ENCODE assay signal across 16 mouse cellular contexts in genomic region chr1:157046760-157047182, GRCm38 (mm10).
DNase-seq lines count a peak whose midpoint lies in the region; ATAC-seq and TF ChIP-seq lines count a peak whose summit lies in the region.
"Had no signal": no experiment of that assay in that cellular context is flagged by ENCODE, and none has a peak within 500 bp of the region (broad histone marks: within the 10 kb centered on the region; RNA-seq: fewer than 3 reads in every experiment).

No protein-coding gene starts in this region.

- peak; percentile 43; the same call in 1 of the 2 replicates for ATAC-seq in heart, embryonic 12.5 days (ENCODE audit: insufficient number of reproducible peaks, low FRiP score)
- ATAC-seq in megakaryocyte, adult 5-6 weeks (ENCODE audit: poor library complexity, severe bottlenecking) = no peak
- ATAC-seq in stomach, postnatal 0 days (ENCODE audit: low FRiP score, low TSS enrichment) = peak; percentile 82
- ATAC-seq: hindbrain, embryonic 16.5 days had no signal

- TF ChIP-seq CTCF in bone marrow, adult 2 months (IDR thresholded peaks at IDR 0.05; ENCODE audit: control insufficient read depth, insufficient read depth, low read length) = no peak
- no peak for TF ChIP-seq CTCF in stomach, postnatal 0 days (IDR thresholded peaks at IDR 0.05; ENCODE audit: low read depth)

- H3K4me2 ChIP-seq in heart, embryonic 12.5 days = no peak overlapping the region
- H3K4me2 ChIP-seq in stomach, postnatal 0 days (replicated peaks; ENCODE audit: low read depth) = no peak overlapping the region
- H3K4me2 ChIP-seq: heart, embryonic 11.5 days; midbrain, embryonic 12.5 days had no signal

- peaks cover 14% of the 10 kb centered on the region for H3K4me1 ChIP-seq in heart, embryonic 12.5 days (replicated peaks)
- H3K4me1 ChIP-seq in megakaryocyte, embryonic 14.5 days = peaks cover 64% of the 10 kb centered on the region
- H3K4me1 ChIP-seq in bone marrow, adult 2 months (ENCODE audit: control insufficient read depth, insufficient read depth, low read length) = peaks cover 8% of the 10 kb centered on the region
- 0 out of 2 replicates have a peak, but pooled peaks cover 3% of the 10 kb centered on the region for H3K4me1 ChIP-seq in stomach, postnatal 0 days (replicated peaks; ENCODE audit: control insufficient read depth, insufficient read depth)

- WGBS in heart, embryonic 12.5 days = 52% methylated on average over 4 of the region's 4 CpGs
- WGBS in bone marrow, adult 2 months = 43% methylated on average over 4 of the region's 4 CpGs
- WGBS in stomach, postnatal 0 days = 60% methylated on average over 4 of the region's 4 CpGs

- H3K27me3 ChIP-seq in heart, embryonic 12.5 days (replicated peaks) = no peaks in the 10 kb centered on the region
- no peaks in the 10 kb centered on the region for H3K27me3 ChIP-seq in megakaryocyte, embryonic 14.5 days (replicated peaks)
- H3K27me3 ChIP-seq in stomach, postnatal 0 days (ENCODE audit: control insufficient read depth, insufficient read depth, low read length) = no peaks in the 10 kb centered on the region

- H3K27ac ChIP-seq in heart, embryonic 12.5 days (ENCODE audit: poor library complexity, severe bottlenecking) = no peak overlapping the region
- peak overlapping the region; percentile 70; the same call in 1 of the 2 replicates for H3K27ac ChIP-seq in bone marrow, adult 2 months (ENCODE audit: control insufficient read depth, insufficient read depth, low read depth, low read length, poor library complexity)
- H3K27ac ChIP-seq in stomach, postnatal 0 days (replicated peaks) = peak overlapping the region; percentile 13; the same call in 1 of the 2 replicates
- H3K27ac ChIP-seq: left cerebral cortex, adult 2 months; midbrain, embryonic 12.5 days had no signal

- no peak for TF ChIP-seq EP300 in stomach, postnatal 0 days (optimal IDR thresholded peaks at IDR 0.05)

- intact Hi-C loops in heart, postnatal 36 days (cut with DNase I) = no loop called here
- intact Hi-C loops in gastrocnemius, postnatal 14 days (cut with DNase I; ENCODE audit: low total_unique reads) = no loop called here

- no peak overlapping the region for H3K9ac ChIP-seq in heart, embryonic 12.5 days
- no peak overlapping the region for H3K9ac ChIP-seq in stomach, postnatal 0 days (ENCODE audit: low read length)
- H3K9ac ChIP-seq: midbrain, embryonic 12.5 days had no signal

- H3K36me3 ChIP-seq in heart, embryonic 12.5 days = no peaks in the 10 kb centered on the region
- H3K36me3 ChIP-seq in megakaryocyte, embryonic 14.5 days (replicated peaks; ENCODE audit: low read length) = no peaks in the 10 kb centered on the region
- H3K36me3 ChIP-seq in stomach, postnatal 0 days (ENCODE audit: control insufficient read depth, insufficient read depth, low read length) = no peaks in the 10 kb centered on the region
- H3K36me3 ChIP-seq: midbrain, embryonic 12.5 days had no signal

- no peak for DNase-seq in heart, postnatal 36 days
- DNase-seq in stomach, postnatal 0 days (ENCODE audit: low spot score) = peak; percentile 20
- no peak for DNase-seq in gastrocnemius, postnatal 14 days
- DNase-seq in layer of hippocampus, adult 9-11 months = no peak
- DNase-seq: cerebellum, adult 9-11 months; kidney, adult 18-20 months; lung, adult 2 months; right cerebral cortex, postnatal 14 days had no signal

- no peak for TF ChIP-seq POLR2A in bone marrow, adult 2 months (IDR thresholded peaks at IDR 0.05; ENCODE audit: borderline replicate concordance, control insufficient read depth, low read depth, low read length)

- no peak overlapping the region for H3K4me3 ChIP-seq in heart, embryonic 12.5 days
- peak overlapping the region; percentile 71 for H3K4me3 ChIP-seq in megakaryocyte, embryonic 14.5 days (replicated peaks)
- no peak overlapping the region for H3K4me3 ChIP-seq in bone marrow, adult 2 months (replicated peaks; ENCODE audit: control insufficient read depth, low read depth, low read length)
- H3K4me3 ChIP-seq in stomach, postnatal 0 days (ENCODE audit: low read depth, low read length) = no peak overlapping the region
- H3K4me3 ChIP-seq: left cerebral cortex, adult 2 months; midbrain, embryonic 12.5 days had no signal

- H3K9me3 ChIP-seq in heart, embryonic 12.5 days (replicated peaks) = no peaks in the 10 kb centered on the region
- H3K9me3 ChIP-seq in megakaryocyte, embryonic 14.5 days = no peaks in the 10 kb centered on the region
- no peaks in the 10 kb centered on the region for H3K9me3 ChIP-seq in stomach, postnatal 0 days (ENCODE audit: control insufficient read depth, low read length)
- H3K9me3 ChIP-seq: midbrain, embryonic 12.5 days had no signal
